Mouse (Mus musculus): ENCODE results near the gene Stra6l. TPM values are rescaled to one million over a fixed set of nuclear protein-coding genes. Genes with fewer than 3 reads are reported as not detected.

Gene Stra6l
- polyA plus RNA-seq, 1 experiment from 2014 or later, result 2.8 TPM

DNA sequence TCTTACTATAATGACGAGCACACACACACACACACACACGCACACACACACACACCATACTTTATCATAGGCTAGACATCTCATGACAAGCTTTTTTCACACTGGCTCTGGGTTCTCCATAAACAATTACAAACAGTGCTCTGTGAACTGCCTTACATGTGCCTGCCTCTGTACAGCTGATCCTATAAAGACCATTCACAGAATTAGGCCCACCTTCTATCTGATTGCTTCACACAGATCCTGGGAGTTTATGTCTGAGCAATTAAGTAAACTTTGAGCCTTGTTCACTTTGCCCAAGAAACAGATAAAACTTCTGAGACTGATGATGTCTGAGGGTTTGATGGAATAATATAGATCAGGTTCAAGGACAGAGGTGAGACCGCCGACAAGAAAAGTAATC is 63.4 kb downstream of the Stra6l start:
- Histone ChIP-seq H3K36me3 (ENCODE audit: control insufficient read depth, insufficient read depth, low read length) (no peaks in the 10 kb centered on the region), H3K27ac (replicated peaks; ENCODE audit: low read depth, low read length) (no peak overlapping the region), H3K4me3 (ENCODE audit: low read depth, low read length) (no peak overlapping the region), H3K27me3 (ENCODE audit: control insufficient read depth, insufficient read depth, low read length) (no peaks in the 10 kb centered on the region), H3K4me1 (ENCODE audit: control insufficient read depth, insufficient read depth, low read length) (no peaks in the 10 kb centered on the region), H3K4me2 (ENCODE audit: low read depth, severe bottlenecking) (no peak overlapping the region), H3K9me3 (ENCODE audit: control insufficient read depth, low read length) (no peaks in the 10 kb centered on the region), H3K9ac (ENCODE audit: low read length) (no peak overlapping the region)
- no peak for DNase-seq (ENCODE audit: low spot score)
- 92% methylated on average over 4 of the region's 4 CpGs for whole genome bisulfite sequencing
- ATAC-seq (ENCODE audit: insufficient number of reproducible peaks, low FRiP score, low TSS enrichment, low read depth), result no peak

DNA sequence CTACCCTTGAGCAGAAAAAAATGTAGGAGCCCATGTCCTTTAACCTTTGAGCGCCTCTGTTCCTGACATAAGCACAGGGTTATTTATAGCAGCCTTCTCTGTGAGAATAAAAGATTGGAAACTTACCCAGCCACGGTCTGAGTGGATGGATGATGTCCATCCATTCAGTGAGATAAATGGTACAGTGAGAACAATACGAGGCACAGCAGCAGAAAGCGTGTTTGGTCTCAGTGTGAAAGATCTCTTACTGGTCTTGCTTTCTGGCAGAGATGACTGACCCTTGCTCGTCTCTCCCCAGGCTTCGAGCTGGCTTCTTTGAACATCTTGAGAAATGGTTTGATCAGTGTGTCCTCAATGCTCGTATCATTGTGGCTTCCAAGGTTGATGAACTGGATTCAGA is 68.6 kb downstream of the Stra6l start:
- Histone ChIP-seq H3K27ac (replicated peaks; ENCODE audit: low read depth, low read length) (no peak overlapping the region), H3K9ac (ENCODE audit: low read length) (no peak overlapping the region), H3K27me3 (ENCODE audit: control insufficient read depth, insufficient read depth, low read length) (no peaks in the 10 kb centered on the region), H3K36me3 (ENCODE audit: control insufficient read depth, insufficient read depth, low read length) (no peaks in the 10 kb centered on the region), H3K9me3 (ENCODE audit: control insufficient read depth, low read length) (no peaks in the 10 kb centered on the region), H3K4me3 (ENCODE audit: low read depth, low read length) (no peak overlapping the region), H3K4me1 (ENCODE audit: control insufficient read depth, insufficient read depth, low read length) (no peaks in the 10 kb centered on the region), H3K4me2 (ENCODE audit: low read depth, severe bottlenecking) (no peak overlapping the region)
- no peak for DNase-seq (ENCODE audit: low spot score)
- no peak for ATAC-seq (ENCODE audit: insufficient number of reproducible peaks, low FRiP score, low TSS enrichment, low read depth)
- 85% methylated on average over 7 of the region's 7 CpGs for WGBS

DNA sequence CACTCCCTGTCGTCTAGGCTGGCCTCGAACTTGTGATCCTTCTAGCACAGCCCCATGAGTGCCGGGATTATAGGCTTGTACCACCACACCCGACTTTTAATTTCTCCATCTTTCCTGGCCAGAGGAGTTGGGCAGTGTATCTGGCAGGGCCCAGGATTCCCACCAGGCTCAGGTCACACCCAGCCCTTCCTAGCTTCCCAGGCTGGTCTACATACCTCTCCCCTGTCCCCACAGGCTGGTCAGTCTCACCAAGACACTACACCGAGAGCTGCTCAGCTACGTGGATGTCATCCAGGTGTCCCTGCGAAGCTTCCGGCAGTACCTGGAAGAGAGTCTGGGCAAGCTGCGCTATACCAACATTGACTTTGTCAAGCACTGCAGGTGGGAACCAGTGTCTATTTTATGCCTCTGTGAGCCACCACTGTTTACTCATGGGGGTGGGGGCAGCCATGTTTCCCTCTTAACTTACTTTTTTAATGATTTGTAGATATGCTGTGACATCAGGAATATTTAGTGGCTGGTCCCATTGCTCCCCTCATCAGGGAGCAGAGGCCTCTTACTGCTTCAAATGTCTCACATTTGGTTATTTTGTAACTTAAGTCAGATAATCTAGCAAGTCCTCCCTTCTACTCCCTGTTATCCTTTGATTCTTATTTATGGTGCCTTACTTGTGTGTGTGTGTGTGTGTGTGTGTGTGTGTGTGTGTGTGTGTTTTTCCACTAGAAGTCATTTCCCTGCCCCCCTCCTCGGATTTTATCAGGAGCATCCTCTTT is 73.4 kb downstream of the Stra6l start:
- DNase-seq (ENCODE audit: low spot score), result no peak
- H3K27ac ChIP-seq (replicated peaks; ENCODE audit: low read depth, low read length), result no peak overlapping the region
- no peaks in the 10 kb centered on the region for H3K27me3 ChIP-seq (ENCODE audit: control insufficient read depth, insufficient read depth, low read length)
- no peaks in the 10 kb centered on the region for H3K36me3 ChIP-seq (ENCODE audit: control insufficient read depth, insufficient read depth, low read length)
- ATAC-seq (ENCODE audit: insufficient number of reproducible peaks, low FRiP score, low TSS enrichment, low read depth), result no peak
- no peaks in the 10 kb centered on the region for H3K4me1 ChIP-seq (ENCODE audit: control insufficient read depth, insufficient read depth, low read length)
- H3K9ac ChIP-seq (ENCODE audit: low read length), result no peak overlapping the region
- no peak overlapping the region for H3K4me2 ChIP-seq (ENCODE audit: low read depth, severe bottlenecking)
- H3K4me3 ChIP-seq (ENCODE audit: low read depth, low read length), result no peak overlapping the region
- no peaks in the 10 kb centered on the region for H3K9me3 ChIP-seq (ENCODE audit: control insufficient read depth, low read length)
- WGBS, result 90% methylated on average over 10 of the region's 10 CpGs

DNA sequence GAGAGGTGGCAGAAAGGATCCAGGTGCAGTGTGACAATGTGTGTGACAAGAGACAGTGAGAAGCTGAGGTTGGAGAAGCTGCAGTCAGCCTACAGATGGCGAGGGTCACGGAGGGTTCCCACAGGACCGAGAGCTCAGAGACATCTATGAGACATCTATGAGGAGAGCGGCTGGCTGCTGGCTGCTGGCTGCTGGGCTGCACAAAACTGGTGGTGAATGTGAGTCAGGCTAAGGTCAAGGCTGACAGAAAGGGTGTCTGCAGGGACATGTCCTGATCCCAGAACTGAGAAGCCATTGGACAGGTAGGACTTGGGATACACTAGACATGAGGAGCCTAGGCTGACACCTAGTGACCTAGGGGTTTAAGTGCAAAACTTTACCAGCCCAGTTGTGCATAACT is 75.5 kb downstream of the Stra6l start:
- no peak overlapping the region for H3K9ac ChIP-seq (ENCODE audit: low read length)
- no peaks in the 10 kb centered on the region for H3K36me3 ChIP-seq (ENCODE audit: control insufficient read depth, insufficient read depth, low read length)
- no peaks in the 10 kb centered on the region for H3K4me1 ChIP-seq (ENCODE audit: control insufficient read depth, insufficient read depth, low read length)
- no peak overlapping the region for H3K27ac ChIP-seq (replicated peaks; ENCODE audit: low read depth, low read length)
- no peaks in the 10 kb centered on the region for H3K9me3 ChIP-seq (ENCODE audit: control insufficient read depth, low read length)
- WGBS, result 87% methylated on average over 4 of the region's 4 CpGs
- DNase-seq (ENCODE audit: low spot score), result no peak
- no peak for ATAC-seq (ENCODE audit: insufficient number of reproducible peaks, low FRiP score, low TSS enrichment, low read depth)
- H3K4me2 ChIP-seq (ENCODE audit: low read depth, severe bottlenecking), result no peak overlapping the region
- no peaks in the 10 kb centered on the region for H3K27me3 ChIP-seq (ENCODE audit: control insufficient read depth, insufficient read depth, low read length)
- no peak overlapping the region for H3K4me3 ChIP-seq (ENCODE audit: low read depth, low read length)

DNA sequence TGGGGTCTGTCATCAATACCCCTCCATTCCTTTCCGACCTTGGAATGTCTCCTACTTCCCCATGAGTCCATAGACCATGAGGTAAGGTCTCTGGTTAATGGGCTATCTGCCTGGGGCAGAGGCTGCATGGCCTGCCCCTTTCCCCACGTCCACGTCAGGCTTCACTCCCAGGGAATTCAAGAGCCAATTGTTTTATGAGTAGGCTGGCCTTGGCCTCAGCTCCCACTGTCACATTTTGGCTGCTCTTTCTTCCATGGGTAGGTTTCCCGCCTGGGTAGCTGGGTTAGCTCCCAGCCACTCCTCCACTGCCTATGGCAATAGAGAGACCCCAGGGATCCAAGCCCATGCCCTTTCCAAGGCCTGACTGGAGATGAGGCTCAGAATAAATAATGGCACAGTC is 80.1 kb downstream of the Stra6l start:
- no peak overlapping the region for H3K4me2 ChIP-seq (ENCODE audit: low read depth, severe bottlenecking)
- H3K9me3 ChIP-seq (ENCODE audit: control insufficient read depth, low read length), result no peaks in the 10 kb centered on the region
- whole genome bisulfite sequencing, result 70% methylated on average over 4 of the region's 4 CpGs

More for the DNA sequence above, 80.1 kb downstream of the Stra6l start:
- no peaks in the 10 kb centered on the region for H3K27me3 ChIP-seq (ENCODE audit: control insufficient read depth, insufficient read depth, low read length)
- no peaks in the 10 kb centered on the region for H3K36me3 ChIP-seq (ENCODE audit: control insufficient read depth, insufficient read depth, low read length)
- H3K9ac ChIP-seq (ENCODE audit: low read length), result no peak overlapping the region
- no peaks in the 10 kb centered on the region for H3K4me1 ChIP-seq (ENCODE audit: control insufficient read depth, insufficient read depth, low read length)
- no peak overlapping the region for H3K4me3 ChIP-seq (ENCODE audit: low read depth, low read length)
- DNase-seq (ENCODE audit: low spot score) (no peak), ATAC-seq (ENCODE audit: insufficient number of reproducible peaks, low FRiP score, low TSS enrichment, low read depth) (no peak)
- no peak overlapping the region for H3K27ac ChIP-seq (replicated peaks; ENCODE audit: low read depth, low read length)

Other genes with a start within 250 kb of the Stra6l start
- gene Aldh1b1, start 49.6 kb upstream of the Stra6l start, polyA plus RNA-seq (2014; fragmentation: Nextera tagmentation; extraction: Ambion mirVana), result 0.58 and 0.99 TPM in 2 replicates
- 0.52 and 0.67 TPM in 2 replicates for gene Igfbpl1, start 21.7 kb upstream of the Stra6l start, polyA plus RNA-seq (2014; fragmentation: Nextera tagmentation; extraction: Ambion mirVana)
- 0.06 TPM in 1 of 2 replicates, not detected in the other for gene Ccdc180, start 41.6 kb downstream of the Stra6l start, polyA plus RNA-seq (2014; fragmentation: Nextera tagmentation; extraction: Ambion mirVana)
- gene Tdrd7, start 116.7 kb downstream of the Stra6l start, polyA plus RNA-seq (2014; fragmentation: Nextera tagmentation; extraction: Ambion mirVana), result 5.5 and 7.4 TPM in 2 replicates
- gene Tmod1, start 190.3 kb downstream of the Stra6l start, polyA plus RNA-seq (2014; fragmentation: Nextera tagmentation; extraction: Ambion mirVana), result 2.1 and 3.5 TPM in 2 replicates